Comparison of ENCODE assay signal across 8 mouse cellular contexts in the genomic region with DNA sequence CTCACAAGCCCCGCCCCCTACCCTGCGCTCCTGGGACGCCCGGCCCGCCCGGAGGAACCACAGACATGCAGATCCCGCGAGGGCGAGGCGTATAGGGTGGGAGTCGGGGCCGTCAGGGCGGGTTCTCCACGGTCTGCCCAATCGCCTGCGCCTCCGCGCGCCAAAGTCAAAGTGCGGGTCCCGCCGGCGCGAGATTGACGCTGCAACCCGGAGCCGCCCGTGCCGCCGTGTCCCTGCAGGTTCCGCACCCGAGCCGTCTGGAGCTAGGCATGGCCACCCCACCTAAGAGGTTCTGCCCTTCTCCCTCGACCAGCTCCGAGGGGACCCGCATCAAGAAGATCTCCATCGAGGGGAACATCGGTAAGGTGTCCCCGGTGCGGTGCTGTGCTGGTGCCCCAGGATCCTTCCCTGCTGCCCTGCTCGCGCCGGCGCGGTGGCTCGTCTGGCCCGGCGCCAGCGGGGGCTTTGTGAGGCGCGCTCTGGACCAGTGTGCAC. TPM values are rescaled to one million over a fixed set of nuclear protein-coding genes. Genes with fewer than 3 reads are reported as not detected.
A peak's percentile ranks its signal among the peaks of the same experiment; 100 is the strongest.
DNase-seq lines count a peak whose midpoint lies in the region; ATAC-seq and TF ChIP-seq lines count a peak whose summit lies in the region.

Dck (plus strand) TSS at position 10 of the 495 bp plus-strand sequence.

- peak within 1 kb of the TSS; percentile 90 for H3K9ac ChIP-seq in heart, embryonic 13.5 days
- peak within 1 kb of the TSS; percentile 79 for H3K9ac ChIP-seq in kidney, postnatal 0 days (ENCODE audit: low read depth, low read length)
- peak within 1 kb of the TSS; percentile 89 for H3K9ac ChIP-seq in liver, embryonic 12.5 days

- peak within 1 kb of the TSS; percentile 81 for H3K4me3 ChIP-seq in heart, embryonic 13.5 days
- H3K4me3 ChIP-seq in kidney, postnatal 0 days (replicated peaks; ENCODE audit: low read depth, low read length), result peak within 1 kb of the TSS; percentile 73
- peak within 1 kb of the TSS; percentile 91 for H3K4me3 ChIP-seq in liver, embryonic 12.5 days

- peak within 1 kb of the TSS; percentile 91 for H3K27ac ChIP-seq in heart, embryonic 13.5 days (replicated peaks)
- peak within 1 kb of the TSS; percentile 72 for H3K27ac ChIP-seq in kidney, postnatal 0 days
- peak within 1 kb of the TSS; percentile 94 for H3K27ac ChIP-seq in liver, embryonic 12.5 days

- ATAC-seq in erythroblast, adult 5-6 weeks (replicated peaks; ENCODE audit: low FRiP score, poor library complexity, severe bottlenecking), result peak; percentile 89
- peak; percentile 100 for ATAC-seq in heart, embryonic 13.5 days (ENCODE audit: extremely low read depth, insufficient number of reproducible peaks, low FRiP score, low TSS enrichment)
- ATAC-seq in kidney, postnatal 0 days (replicated peaks; ENCODE audit: low FRiP score, low read depth), result peak; percentile 100
- peak; percentile 98 for ATAC-seq in liver, embryonic 12.5 days

- peak; percentile 99 for DNase-seq in A20 (ENCODE audit: low read depth, low spot score)
- peak; percentile 99 to 100 for DNase-seq in adrenal gland, postnatal 36 days
- peak; percentile 100 for DNase-seq in kidney, postnatal 0 days (ENCODE audit: low spot score)
- peak; percentile 97 for DNase-seq in naive thymus-derived CD4-positive, alpha-beta T cell, adult 2 months (ENCODE audit: low read depth)
- DNase-seq in splenic B cell, adult 2 months (ENCODE audit: low read depth, low spot score), result peak; percentile 98

- H3K9me3 ChIP-seq in heart, embryonic 13.5 days, result no peaks in the 10 kb centered on the region
- no peaks in the 10 kb centered on the region for H3K9me3 ChIP-seq in kidney, postnatal 0 days (replicated peaks; ENCODE audit: low read length)
- no peaks in the 10 kb centered on the region for H3K9me3 ChIP-seq in liver, embryonic 12.5 days (replicated peaks)

- peak within 1 kb of the TSS; percentile 79 for H3K4me2 ChIP-seq in heart, embryonic 13.5 days
- peak within 1 kb of the TSS; percentile 81 for H3K4me2 ChIP-seq in kidney, postnatal 0 days (ENCODE audit: low read length)
- peak within 1 kb of the TSS; percentile 80 for H3K4me2 ChIP-seq in liver, embryonic 12.5 days

- H3K4me1 ChIP-seq in heart, embryonic 13.5 days, result peaks cover 31% of the 10 kb centered on the region
- H3K4me1 ChIP-seq in kidney, postnatal 0 days (replicated peaks; ENCODE audit: insufficient read depth, low read length), result no peaks in the 10 kb centered on the region
- peaks cover 52% of the 10 kb centered on the region for H3K4me1 ChIP-seq in liver, embryonic 12.5 days

- peaks cover 15% of the 10 kb centered on the region for H3K36me3 ChIP-seq in heart, embryonic 13.5 days
- H3K36me3 ChIP-seq in kidney, postnatal 0 days (ENCODE audit: insufficient read depth, low read length), result 0 out of 2 replicates have a peak, but pooled peaks cover 3% of the 10 kb centered on the region
- H3K36me3 ChIP-seq in liver, embryonic 12.5 days, result peaks cover 30% of the 10 kb centered on the region
- H3K36me3 ChIP-seq in splenic B cell, adult 2 months (ENCODE audit: control insufficient read depth, insufficient read depth, low read length, poor library complexity, severe bottlenecking), result no peaks in the 10 kb centered on the region

- no peaks in the 10 kb centered on the region for H3K27me3 ChIP-seq in heart, embryonic 13.5 days (replicated peaks)
- H3K27me3 ChIP-seq in kidney, postnatal 0 days (ENCODE audit: insufficient read depth, low read length), result no peaks in the 10 kb centered on the region
- no peaks in the 10 kb centered on the region for H3K27me3 ChIP-seq in liver, embryonic 12.5 days (replicated peaks)
- no peaks in the 10 kb centered on the region for H3K27me3 ChIP-seq in splenic B cell, adult 2 months (ENCODE audit: control insufficient read depth, insufficient read depth, low read length, poor library complexity, severe bottlenecking)

- WGBS in heart, embryonic 13.5 days, result 1% methylated on average over 49 of the region's 51 CpGs
- WGBS in kidney, postnatal 0 days, result under 1% methylated on average over 50 of the region's 51 CpGs
- WGBS in liver, embryonic 12.5 days (ENCODE audit: insufficient replicate concordance), result under 1% methylated on average over 51 of the region's 51 CpGs

- 0 out of 2 replicates have a peak, but pooled peaks have one; percentile 12 for TF ChIP-seq CTCF in kidney, postnatal 0 days (IDR thresholded peaks at IDR 0.05; ENCODE audit: low read depth)

RNA-seq across cellular contexts. Expression of gene Dck, which starts in this region (rescaled TPM):
- 1 to 10 TPM; 3.6 to 5.1 TPM for total RNA-seq in adrenal gland, postnatal 36 days (2021)
- total RNA-seq in erythroblast, adult 5-6 weeks (2015; ENCODE audit: low replicate concordance), result 66.0 and 106 TPM in 2 replicates
- total RNA-seq in erythroblast, adult 5-6 weeks (2017; ENCODE audit: low replicate concordance), result 75.0 and 113 TPM in 2 replicates
- 34.8 and 37.8 TPM in 2 replicates for polyA plus RNA-seq in heart, embryonic 13.5 days (2015; fragmentation: Nextera tagmentation; extraction: Ambion mirVana)
- 20.3 and 25.8 TPM in 2 replicates for polyA plus RNA-seq in kidney, postnatal 0 days (2015; fragmentation: Nextera tagmentation; extraction: Ambion mirVana)
- polyA plus RNA-seq in liver, embryonic 12.5 days (2016; fragmentation: Nextera tagmentation; extraction: Ambion mirVana), result 96.1 and 100 TPM in 2 replicates

Comparison
In these comparisons a context has a peak if more than half of its experiments do, and no peak if none do; other contexts are left out.
1. Peak in every context shown above with its lines: DNase-seq, ATAC-seq, H3K4me3 ChIP-seq and H3K27ac ChIP-seq.
2. RNA of gene Dck (total RNA-seq): 66.0 to 113 TPM in erythroblast, adult 5-6 weeks; 3.6 to 5.1 TPM in adrenal gland, postnatal 36 days; every median in the first group is over 10 times any median in the second.